Mouse (Mus musculus) bone marrow macrophage, adult 2 months (primary cell): ENCODE results near the gene Gm5294.

Experiments used
- CTCF ChIP-seq: IDR thresholded peaks from 2 replicates; pipeline ENCODE4 v1.5.1; 2012; ENCODE audit warnings: low read depth, mild to moderate bottlenecking, low read length, moderate library complexity
- POLR2A ChIP-seq: IDR thresholded peaks from 2 replicates; pipeline ENCODE4 v1.6.1; 2012; ENCODE audit warnings: mild to moderate bottlenecking, low read depth, low read length, borderline replicate concordance

DNA sequence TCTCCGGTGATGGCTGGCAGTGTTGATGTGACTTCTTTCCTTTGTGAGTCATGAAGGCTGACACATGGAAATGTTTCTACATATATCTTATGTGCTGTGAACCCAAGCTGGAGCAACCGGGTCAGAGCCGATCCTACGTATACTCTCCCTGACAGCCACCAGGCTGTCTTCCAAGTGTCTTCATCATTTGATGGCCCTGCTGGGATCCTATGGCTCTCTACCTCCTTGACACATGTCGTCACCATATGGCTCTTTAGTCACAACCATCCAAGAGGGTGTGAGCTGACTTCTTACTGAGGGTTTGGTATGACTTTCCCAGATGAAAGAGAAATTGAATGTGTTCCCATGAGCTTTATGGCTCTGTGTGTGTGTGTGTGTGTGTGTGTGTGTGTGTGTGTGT, 15.6 kb upstream of the Gm5294 start:
- TF ChIP-seq CTCF (no peak), POLR2A (no peak)
